Mouse (Mus musculus) kidney, adult 2 months (tissue): ENCODE results near the gene Rexo2. TPM values are rescaled to one million over a fixed set of nuclear protein-coding genes. Genes with fewer than 3 reads are reported as not detected.
"Not testable (repeated sequence)": the region's sequence is repeated elsewhere in the genome, so short reads cannot be mapped to it uniquely, and the experiment has no call there.

Experiments used
- DNase-seq: peaks from one replicate; pipeline ENCODE4 v3.0.0; 2021
- H3K27ac ChIP-seq: fragments of 200-500 bp; 2 replicates; pipeline ENCODE4 v1.5.1; 2012; ENCODE audit warnings: low read depth, low read length, control low read depth, inconsistent platforms; ENCODE audit not compliant: insufficient read depth
- H3K27me3 ChIP-seq: fragments of 200-500 bp; replicated peaks from 2 replicates; pipeline ENCODE4 v1.6.1; 2012; ENCODE audit warnings: mild to moderate bottlenecking, moderate library complexity, low read length, inconsistent platforms; ENCODE audit not compliant: control insufficient read depth, insufficient read depth
- H3K36me3 ChIP-seq: fragments of 200-500 bp; 2 replicates; pipeline ENCODE4 v1.6.1; 2012; ENCODE audit warnings: mild to moderate bottlenecking, moderate library complexity, low read length, inconsistent platforms; ENCODE audit not compliant: control insufficient read depth, insufficient read depth
- H3K4me1 ChIP-seq: fragments of 200-500 bp; 2 replicates; pipeline ENCODE4 v1.6.1; 2011; ENCODE audit warnings: low read length; ENCODE audit not compliant: control insufficient read depth, insufficient read depth
- H3K4me3 ChIP-seq: fragments of 200-500 bp; 2 replicates; pipeline ENCODE4 v1.5.1; 2011; ENCODE audit warnings: mild to moderate bottlenecking, low read depth, low read length, control low read depth; ENCODE audit not compliant: insufficient read depth
- CTCF ChIP-seq: fragments of 200-500 bp; conservative IDR thresholded peaks from 2 replicates; pipeline ENCODE4 v1.5.1; 2011; ENCODE audit warnings: low read depth, mild to moderate bottlenecking, control low read depth, low read length, moderate library complexity, mixed read lengths; ENCODE audit not compliant: insufficient read depth, insufficient read length
- POLR2A ChIP-seq: fragments of 200-500 bp; IDR thresholded peaks from one replicate; pipeline ENCODE4 v1.6.1; 2011; ENCODE audit warnings: low read depth, low read length, control low read depth
- WGBS: fragments of 180-500 bp; shearing (Covaris S2); methylation state at CpG from one replicate; pipeline ENCODE4 v1.1.7; 2018; 5-methylcytosine and 5-hydroxymethylcytosine counted together
- polyA plus RNA-seq: library from polyadenylated mRNA; depleted of rRNA; stranded (reverse); fragments of >200 nt; gene quantifications from 2 replicates; pipeline ENCODE4 v1.2.3, GENCODE M21; 2012; rRNA removed

Gene Rexo2
- polyA plus RNA-seq = 73.1 and 77.4 TPM in 2 replicates

DNA sequence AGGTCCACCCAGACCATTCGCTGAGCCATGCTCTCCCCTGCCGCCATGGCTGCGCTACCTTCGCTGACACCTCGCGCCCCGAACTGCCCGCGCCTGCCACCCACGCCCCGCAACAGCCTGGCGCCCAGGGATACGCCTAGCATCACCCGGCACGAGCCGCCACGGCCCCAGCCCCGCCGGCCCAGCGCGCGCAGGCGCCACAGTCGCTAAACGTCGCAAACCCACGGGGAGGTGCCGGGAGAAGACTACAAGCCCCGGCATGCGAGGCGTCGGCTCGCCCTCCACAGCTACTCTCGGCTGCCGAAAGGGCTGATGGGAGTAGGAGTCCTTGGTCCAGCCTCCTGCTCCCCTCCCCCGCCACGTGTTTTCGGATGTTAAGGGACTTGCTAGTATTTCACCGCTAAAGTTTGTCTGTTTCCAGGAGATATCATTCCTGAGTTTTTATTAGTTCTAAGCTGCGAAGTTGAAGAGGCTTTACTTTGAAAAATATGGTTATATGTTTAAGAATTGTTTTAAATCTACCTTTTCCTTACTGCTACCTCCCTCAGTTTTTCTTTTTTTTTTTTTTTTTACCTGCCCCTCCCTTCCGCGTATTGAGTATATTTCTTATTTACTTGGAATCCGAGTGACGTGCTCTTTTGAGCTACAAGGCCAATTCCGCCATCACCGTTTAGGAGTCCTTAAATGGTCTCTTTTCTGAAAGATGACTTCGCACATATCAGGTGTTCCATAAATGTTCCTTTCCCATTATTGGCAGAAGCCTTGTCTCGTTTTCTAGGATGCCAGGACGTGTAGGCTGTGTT lies at the start of gene Rexo2:
TSS of gene Rexo2 (minus strand) at position 213 of the 803 bp plus-strand sequence.
- H3K4me3 ChIP-seq = peak within 1 kb of the TSS; percentile 90
- H3K27ac ChIP-seq = no peak within 1 kb of the TSS
- no peaks in the 10 kb centered on the region; the same call in 1 of the 2 replicates for H3K4me1 ChIP-seq
- TF ChIP-seq POLR2A = no peak
- TF ChIP-seq CTCF = no peak
- no peaks in the 10 kb centered on the region for H3K27me3 ChIP-seq
- WGBS = 1% methylated on average over 49 of the region's 49 CpGs
- peak; percentile 97 for DNase-seq
- H3K36me3 ChIP-seq = no peaks in the 10 kb centered on the region

DNA sequence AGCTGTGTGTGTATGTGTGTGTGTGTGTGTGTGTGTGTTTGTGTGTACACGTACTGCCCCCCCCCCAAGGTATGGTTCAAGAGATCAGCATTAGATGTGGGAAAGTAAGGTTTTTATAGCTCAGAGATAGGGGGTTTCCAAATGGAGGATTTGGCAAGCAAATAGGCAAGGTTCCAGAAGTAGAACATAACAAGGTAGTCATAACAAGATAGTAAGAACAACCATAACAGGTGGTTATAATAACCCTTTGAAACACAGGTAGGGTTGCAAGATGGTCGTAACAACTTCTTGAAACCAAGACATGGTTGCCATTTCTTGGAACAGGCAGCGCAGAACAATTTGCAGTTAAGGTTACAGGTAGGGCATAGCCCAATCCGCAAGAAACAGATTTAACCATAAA lies 46.1 kb upstream of the Rexo2 start:
- no peaks in the 10 kb centered on the region for H3K4me1 ChIP-seq
- no peak for DNase-seq
- WGBS = 94% methylated on average over 4 of the region's 4 CpGs
- H3K36me3 ChIP-seq = no peaks in the 10 kb centered on the region
- H3K27me3 ChIP-seq = no peaks in the 10 kb centered on the region
- no peak for TF ChIP-seq CTCF
- no peak for TF ChIP-seq POLR2A
- H3K4me3 ChIP-seq = no peak overlapping the region
- no peak overlapping the region for H3K27ac ChIP-seq

DNA sequence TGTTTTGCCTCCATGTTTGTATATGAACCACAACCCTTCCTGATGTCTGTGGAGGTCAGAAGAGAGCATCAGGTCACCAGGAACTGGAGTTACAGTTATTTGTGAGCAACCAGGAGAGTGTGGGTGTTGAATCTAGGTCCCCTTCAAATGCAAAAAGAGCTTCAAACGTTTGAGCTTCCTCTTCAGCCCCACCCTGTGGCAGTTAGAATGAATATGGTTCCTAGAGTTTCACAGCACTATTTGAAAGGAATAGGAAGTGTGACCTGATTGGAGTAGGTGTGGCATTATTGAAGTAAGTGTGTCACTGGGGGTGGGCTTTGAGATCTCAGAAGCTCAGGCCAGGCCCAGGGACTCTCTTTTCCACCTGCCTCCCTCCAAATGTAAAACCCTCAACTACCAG lies 45.1 kb upstream of the Rexo2 start:
- TF ChIP-seq POLR2A (no peak), CTCF (no peak)
- Histone ChIP-seq H3K4me3 (no peak overlapping the region), H3K27ac (no peak overlapping the region), H3K27me3 (no peaks in the 10 kb centered on the region), H3K36me3 (no peaks in the 10 kb centered on the region), H3K4me1 (no peaks in the 10 kb centered on the region)
- DNase-seq = no peak
- 4% methylated on average over 1 of the region's 1 CpGs for WGBS

DNA sequence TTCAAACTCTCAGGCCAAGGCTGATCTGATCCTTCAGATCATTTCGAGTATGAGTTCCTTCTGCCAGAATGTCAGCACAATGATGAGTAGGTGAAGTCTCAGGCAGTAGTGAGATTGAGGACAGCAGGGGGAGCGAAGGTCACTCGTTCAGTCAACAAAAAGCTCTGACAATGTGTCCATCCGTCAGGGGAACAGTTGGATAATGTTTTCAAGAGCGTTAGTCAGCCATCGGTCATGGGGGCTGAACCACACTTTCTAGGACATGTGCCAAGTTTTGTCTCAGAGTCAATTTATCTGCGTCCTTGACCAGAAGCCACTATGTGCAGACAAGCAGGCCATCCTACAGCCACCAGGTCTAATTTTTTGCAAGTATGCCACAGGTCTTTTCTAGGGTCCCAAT lies 40.0 kb upstream of the Rexo2 start:
- not testable (repeated sequence) for H3K36me3 ChIP-seq, H3K27ac ChIP-seq, H3K4me3 ChIP-seq, H3K4me1 ChIP-seq, H3K27me3 ChIP-seq
- peak; percentile 14 for DNase-seq
- 26% methylated on average over 5 of the region's 7 CpGs for WGBS

DNA sequence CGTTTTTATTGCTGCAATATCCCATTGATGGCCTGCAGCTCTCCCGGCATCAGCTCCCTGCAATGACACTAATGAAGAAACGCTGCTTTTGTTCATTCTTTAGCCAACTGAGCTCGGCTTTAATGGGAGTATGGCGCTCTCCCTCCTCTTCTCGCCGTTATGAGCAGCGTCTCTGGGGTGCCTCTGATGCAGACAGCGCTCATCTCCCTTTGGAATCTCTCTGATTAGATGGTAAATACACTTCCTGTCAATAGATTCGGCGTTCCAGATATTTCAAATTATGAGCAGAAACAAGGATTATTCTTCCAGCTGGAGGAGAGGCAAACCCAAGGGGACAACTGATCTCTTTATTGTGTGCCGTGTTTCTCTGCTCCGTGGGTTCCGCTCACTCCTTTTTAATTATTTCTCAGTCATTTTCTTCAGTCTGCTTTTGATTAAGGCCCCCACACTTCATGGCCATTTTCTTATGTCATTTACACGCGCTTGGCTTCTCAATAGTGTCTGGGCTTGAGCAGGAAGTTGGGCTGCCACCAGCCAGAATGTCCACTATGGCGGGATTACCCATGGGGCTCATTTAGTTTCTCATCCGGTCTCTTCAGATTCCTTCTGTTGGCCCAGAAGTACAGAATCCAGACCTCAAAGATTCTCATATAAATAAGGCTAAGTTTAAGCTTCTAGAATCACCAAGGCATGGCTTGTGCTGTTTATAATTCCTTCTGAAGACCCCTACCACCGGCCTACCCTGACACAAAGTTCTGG lies 37.1 kb upstream of the Rexo2 start:
- TF ChIP-seq CTCF = no peak
- no peak for TF ChIP-seq POLR2A
- DNase-seq = no peak

DNA sequence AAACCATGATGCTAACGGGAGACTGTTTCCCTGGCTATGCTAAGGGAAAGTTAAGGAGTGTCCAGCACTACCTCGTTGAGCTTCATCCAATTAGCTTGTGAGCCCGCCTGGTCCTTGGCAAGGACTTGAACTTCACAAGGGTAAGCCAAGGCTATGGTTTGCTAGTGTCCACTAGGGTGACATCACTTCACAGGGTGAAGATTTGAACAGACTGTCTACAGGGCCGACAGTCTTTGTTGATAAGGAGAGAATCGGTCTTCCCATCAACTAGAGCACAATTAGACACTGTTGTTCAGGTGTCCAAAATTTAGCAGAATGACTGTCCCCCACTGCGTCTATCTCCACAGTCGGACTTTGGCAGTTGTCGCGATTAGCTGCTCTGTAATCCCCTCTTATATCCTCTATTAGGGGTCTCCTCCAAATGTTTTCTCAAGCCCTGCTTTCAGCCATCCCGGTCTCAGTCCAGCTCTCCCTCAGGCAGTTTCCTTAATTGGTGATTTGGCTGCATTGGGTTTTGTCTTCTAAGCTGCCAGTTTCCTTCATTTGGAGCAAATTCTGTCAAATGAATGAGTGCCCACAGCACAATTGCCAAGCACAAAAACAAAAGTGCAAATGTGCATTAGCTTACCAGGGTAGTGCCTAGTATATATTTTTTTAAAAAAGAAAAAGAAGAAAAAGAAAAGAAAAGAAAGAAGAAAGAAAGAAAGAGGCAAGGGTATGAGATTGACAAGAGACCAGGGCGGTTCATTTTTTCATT lies 36.4 kb upstream of the Rexo2 start:
- Histone ChIP-seq H3K27ac (no peak overlapping the region), H3K27me3 (no peaks in the 10 kb centered on the region), H3K4me1 (no peaks in the 10 kb centered on the region), H3K36me3 (no peaks in the 10 kb centered on the region), H3K4me3 (no peak overlapping the region)
- WGBS = 85% methylated on average over 11 of the region's 11 CpGs
- no peak for TF ChIP-seq POLR2A
- TF ChIP-seq CTCF = no peak
- no peak for DNase-seq

More for the DNA sequence above, 37.1 kb upstream of the Rexo2 start:
- no peak overlapping the region for H3K27ac ChIP-seq
- no peaks in the 10 kb centered on the region for H3K27me3 ChIP-seq
- no peaks in the 10 kb centered on the region for H3K36me3 ChIP-seq
- H3K4me1 ChIP-seq = no peaks in the 10 kb centered on the region
- 68% methylated on average over 19 of the region's 19 CpGs for WGBS
- no peak overlapping the region for H3K4me3 ChIP-seq

DNA sequence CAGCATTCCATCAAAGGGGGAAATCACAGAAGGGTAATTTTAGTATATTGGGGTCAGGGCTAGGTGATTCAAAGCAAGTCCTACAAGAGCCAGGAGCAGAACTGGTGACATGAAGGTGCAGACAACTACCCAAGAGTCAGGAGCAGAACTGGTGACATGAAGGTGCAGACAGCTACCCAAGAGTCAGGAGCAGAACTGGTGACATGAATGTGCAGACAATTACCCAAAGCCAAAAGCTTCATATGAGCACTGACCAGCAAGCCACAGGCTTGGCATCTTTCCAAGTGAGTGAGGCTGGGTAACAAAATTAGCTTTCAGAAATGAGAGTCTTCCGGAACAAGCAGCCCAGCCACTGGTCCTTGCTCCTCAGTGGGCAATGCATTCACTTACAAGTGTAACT lies 34.9 kb upstream of the Rexo2 start:
- Histone ChIP-seq H3K4me1 (no peaks in the 10 kb centered on the region), H3K27me3 (no peaks in the 10 kb centered on the region), H3K4me3 (no peak overlapping the region), H3K36me3 (no peaks in the 10 kb centered on the region), H3K27ac (no peak overlapping the region)
- WGBS = 42% methylated on average over 1 of the region's 1 CpGs
- TF ChIP-seq POLR2A (no peak), CTCF (no peak)
- peak; percentile 9 for DNase-seq
